9 mouse cellular contexts compared by ENCODE assay signal in the genomic region with DNA sequence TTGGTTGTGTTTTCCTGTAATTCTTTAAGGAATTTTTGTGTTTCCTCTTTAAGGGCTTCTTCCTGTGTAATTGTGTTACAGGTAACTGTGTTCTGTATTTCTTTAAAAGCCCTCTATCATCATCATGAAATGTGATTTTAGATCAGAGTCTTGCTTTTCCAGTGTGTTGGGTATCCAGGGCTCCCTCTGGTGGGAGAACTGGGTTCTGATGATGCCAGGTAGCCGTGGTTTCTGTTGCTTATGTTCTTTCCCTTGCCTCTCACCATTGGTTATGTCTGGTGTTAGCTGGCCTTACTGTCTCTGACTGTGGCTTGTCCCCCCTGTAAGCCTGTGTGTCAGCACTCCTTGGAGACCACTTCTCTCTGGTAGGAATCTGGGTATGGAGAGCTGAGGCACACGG. TPM values are rescaled to one million over a fixed set of nuclear protein-coding genes. Genes with fewer than 3 reads are reported as not detected.
DNase-seq lines count a peak whose midpoint lies in the region; ATAC-seq and TF ChIP-seq lines count a peak whose summit lies in the region.
"Had no signal": no experiment of that assay in that cellular context is flagged by ENCODE, and none has a peak within 500 bp of the region (broad histone marks: within the 10 kb centered on the region; RNA-seq: fewer than 3 reads in every experiment).

No protein-coding gene starts in this region.

- no peak overlapping the region for H3K4me2 ChIP-seq in heart, embryonic 12.5 days
- H3K4me2 ChIP-seq in midbrain, postnatal 0 days (ENCODE audit: low read depth, low read length, poor library complexity, severe bottlenecking), result no peak overlapping the region
- H3K4me2 ChIP-seq in forebrain, embryonic 16.5 days (ENCODE audit: low read length), result no peak overlapping the region

- no peak overlapping the region for H3K9ac ChIP-seq in heart, embryonic 12.5 days
- H3K9ac ChIP-seq in midbrain, postnatal 0 days (replicated peaks; ENCODE audit: low read length, poor library complexity, severe bottlenecking), result no peak overlapping the region
- H3K9ac ChIP-seq in forebrain, embryonic 16.5 days (replicated peaks; ENCODE audit: low read depth, low read length), result no peak overlapping the region

- H3K27ac ChIP-seq in heart, embryonic 12.5 days (ENCODE audit: poor library complexity, severe bottlenecking), result no peak overlapping the region
- H3K27ac ChIP-seq in midbrain, postnatal 0 days (ENCODE audit: low read depth, low read length), result no peak overlapping the region
- no peak overlapping the region for H3K27ac ChIP-seq in midbrain, embryonic 10.5 days (replicated peaks)
- no peak overlapping the region for H3K27ac ChIP-seq in small intestine, adult 2 months (ENCODE audit: insufficient read depth, low read depth, low read length)
- H3K27ac ChIP-seq in forebrain, embryonic 16.5 days (ENCODE audit: low read length), result no peak overlapping the region

- no peaks in the 10 kb centered on the region for H3K4me1 ChIP-seq in heart, embryonic 12.5 days (replicated peaks)
- H3K4me1 ChIP-seq in midbrain, postnatal 0 days (ENCODE audit: insufficient read depth, low read length), result no peaks in the 10 kb centered on the region
- H3K4me1 ChIP-seq in midbrain, embryonic 10.5 days, result no peaks in the 10 kb centered on the region
- H3K4me1 ChIP-seq in small intestine, adult 2 months (ENCODE audit: control insufficient read depth, insufficient read depth, insufficient read length, low read length), result no peaks in the 10 kb centered on the region
- no peaks in the 10 kb centered on the region for H3K4me1 ChIP-seq in forebrain, embryonic 16.5 days (replicated peaks; ENCODE audit: control insufficient read depth, insufficient read depth, low read length)

- TF ChIP-seq CTCF in midbrain, postnatal 0 days (IDR thresholded peaks at IDR 0.05), result peak; percentile 79
- TF ChIP-seq CTCF in small intestine, adult 2 months (IDR thresholded peaks at IDR 0.05; ENCODE audit: extremely low read depth, insufficient read length, insufficient replicate concordance, low read depth, low read length), result peak; percentile 44; the same call in 1 of the 2 replicates

- peak; percentile 7 to 37 for DNase-seq in heart, postnatal 10 days
- DNase-seq in midbrain, postnatal 0 days (ENCODE audit: low spot score), result peak; percentile 37
- no peak for DNase-seq in midbrain, embryonic 10.5 days (ENCODE audit: low spot score)
- peak; percentile 37 to 41 for DNase-seq in cerebellum, postnatal 10 days
- no peak for DNase-seq in T-cell, adult 2 months (ENCODE audit: low spot score)

- no peak overlapping the region for H3K4me3 ChIP-seq in heart, embryonic 12.5 days
- H3K4me3 ChIP-seq in midbrain, postnatal 0 days (ENCODE audit: low read depth, low read length), result no peak overlapping the region
- no peak overlapping the region for H3K4me3 ChIP-seq in midbrain, embryonic 10.5 days
- no peak overlapping the region for H3K4me3 ChIP-seq in small intestine, adult 2 months (ENCODE audit: low read depth, low read length)
- no peak overlapping the region for H3K4me3 ChIP-seq in forebrain, embryonic 16.5 days (replicated peaks; ENCODE audit: low read length)
- H3K4me3 ChIP-seq: myocyte had no signal

- intact Hi-C loops in heart, postnatal 10 days (cut with DNase I), result loop anchor here (5.0 kb wide), 1 partner anchor 463 kb away; no protein-coding TSS in a partner anchor

- H3K9me3 ChIP-seq in heart, embryonic 12.5 days (replicated peaks), result no peaks in the 10 kb centered on the region
- no peaks in the 10 kb centered on the region for H3K9me3 ChIP-seq in midbrain, postnatal 0 days (ENCODE audit: low read length)
- no peaks in the 10 kb centered on the region for H3K9me3 ChIP-seq in midbrain, embryonic 10.5 days (replicated peaks)
- no peaks in the 10 kb centered on the region for H3K9me3 ChIP-seq in forebrain, embryonic 16.5 days (ENCODE audit: control insufficient read depth, low read length)

- WGBS in heart, embryonic 12.5 days, result 57% methylated on average over 2 of the region's 2 CpGs
- 61% methylated on average over 2 of the region's 2 CpGs for WGBS in midbrain, postnatal 0 days
- 71% methylated on average over 2 of the region's 2 CpGs for WGBS in midbrain, embryonic 10.5 days
- WGBS in small intestine, adult 2 months, result 56% methylated on average over 2 of the region's 2 CpGs
- WGBS in forebrain, embryonic 16.5 days, result 75% methylated on average over 2 of the region's 2 CpGs

- H3K27me3 ChIP-seq in heart, embryonic 12.5 days (replicated peaks), result no peaks in the 10 kb centered on the region
- no peaks in the 10 kb centered on the region for H3K27me3 ChIP-seq in midbrain, postnatal 0 days (ENCODE audit: insufficient read depth, low read length)
- H3K27me3 ChIP-seq in midbrain, embryonic 10.5 days (ENCODE audit: low read depth, poor library complexity, severe bottlenecking), result no peaks in the 10 kb centered on the region
- no peaks in the 10 kb centered on the region for H3K27me3 ChIP-seq in small intestine, adult 2 months (ENCODE audit: control insufficient read depth, insufficient read depth, low read length)
- no peaks in the 10 kb centered on the region for H3K27me3 ChIP-seq in forebrain, embryonic 16.5 days (replicated peaks; ENCODE audit: control insufficient read depth, insufficient read depth, low read length)

- no peak for ATAC-seq in heart, embryonic 12.5 days (ENCODE audit: insufficient number of reproducible peaks, low FRiP score)
- 0 out of 2 replicates have a peak, but pooled peaks have one; percentile 20 for ATAC-seq in midbrain, postnatal 0 days (ENCODE audit: low FRiP score)
- no peak for ATAC-seq in forebrain, embryonic 16.5 days

- H3K36me3 ChIP-seq in heart, embryonic 12.5 days, result peaks cover 54% of the 10 kb centered on the region
- H3K36me3 ChIP-seq in midbrain, postnatal 0 days (ENCODE audit: insufficient read depth, low read length), result peaks cover 40% of the 10 kb centered on the region
- H3K36me3 ChIP-seq in midbrain, embryonic 10.5 days, result peaks cover 82% of the 10 kb centered on the region
- H3K36me3 ChIP-seq in small intestine, adult 2 months (ENCODE audit: control insufficient read depth, insufficient read depth, low read length), result peaks cover 22% of the 10 kb centered on the region
- peaks cover 27% of the 10 kb centered on the region for H3K36me3 ChIP-seq in forebrain, embryonic 16.5 days (ENCODE audit: control insufficient read depth, insufficient read depth)

- no peak for TF ChIP-seq POLR2A in small intestine, adult 2 months (IDR thresholded peaks at IDR 0.05; ENCODE audit: low read depth, low read length)

RNA-seq across cellular contexts. Expression of gene Yeats2, which starts 44.5 kb away (rescaled TPM):
- 10 to 100 TPM; 25.3 to 30.1 TPM for total RNA-seq in heart, postnatal 10 days (2021)
- polyA plus RNA-seq in heart, embryonic 12.5 days (2016; fragmentation: Nextera tagmentation; extraction: Ambion mirVana), result 33.3 and 33.5 TPM in 2 replicates
- total RNA-seq in midbrain, postnatal 0 days (2014; rRNA removed), result 43.0 and 43.2 TPM in 2 replicates
- polyA plus RNA-seq in midbrain, postnatal 0 days (2015; fragmentation: Nextera tagmentation; extraction: Ambion mirVana), result 9.9 and 11.3 TPM in 2 replicates
- polyA plus RNA-seq in midbrain, embryonic 10.5 days (2016; fragmentation: Nextera tagmentation; extraction: Ambion mirVana), result 35.2 and 38.5 TPM in 2 replicates
- polyA plus RNA-seq in small intestine, adult 2 months (2012; rRNA removed), result 4.5 and 7.3 TPM in 2 replicates
- 25.6 and 28.9 TPM in 2 replicates for polyA plus RNA-seq in forebrain, embryonic 16.5 days (2015; fragmentation: Nextera tagmentation; extraction: Ambion mirVana)

RNA-seq across cellular contexts. Expression of gene Map6d1, which starts 55.8 kb away (rescaled TPM):
- total RNA-seq in heart, postnatal 10 days (2021), result under 1 TPM; 0.89 to 0.91 TPM
- polyA plus RNA-seq in heart, embryonic 12.5 days (2016; fragmentation: Nextera tagmentation; extraction: Ambion mirVana), result 1.3 TPM in 2 replicates
- 8.6 and 9.7 TPM in 2 replicates for total RNA-seq in midbrain, postnatal 0 days (2014; rRNA removed)
- polyA plus RNA-seq in midbrain, postnatal 0 days (2015; fragmentation: Nextera tagmentation; extraction: Ambion mirVana), result 3.7 and 4.3 TPM in 2 replicates
- polyA plus RNA-seq in midbrain, embryonic 10.5 days (2016; fragmentation: Nextera tagmentation; extraction: Ambion mirVana), result 0.84 and 1.3 TPM in 2 replicates
- polyA plus RNA-seq in small intestine, adult 2 months (2012; rRNA removed), result 0.05 and 0.10 TPM in 2 replicates
- polyA plus RNA-seq in forebrain, embryonic 16.5 days (2015; fragmentation: Nextera tagmentation; extraction: Ambion mirVana), result 2.8 and 4.3 TPM in 2 replicates

Comparison
In these comparisons a context has a peak if more than half of its experiments do, and no peak if none do; other contexts are left out.
1. DNase-seq: peak in heart, postnatal 10 days (2 of 2), midbrain, postnatal 0 days (single experiment) and cerebellum, postnatal 10 days (2 of 2); none in midbrain, embryonic 10.5 days (single experiment) and T-cell, adult 2 months (single experiment).